Mouse (Mus musculus): ENCODE measurements around the gene Car2. TPM values are rescaled to one million over a fixed set of nuclear protein-coding genes. Genes with fewer than 3 reads are reported as not detected.

Gene Car2
- polyA plus RNA-seq, 1 experiment from 2014 or later: 39.5 TPM

GRCm38 (mm10) chr3:14874402-14875040 is 11.6 kb upstream of the Car2 start:
- H3K27me3 ChIP-seq (ENCODE audit: control insufficient read depth, insufficient read depth, low read length): no peaks in the 10 kb centered on the region
- H3K4me1 ChIP-seq (ENCODE audit: control insufficient read depth, insufficient read depth, low read length): no peaks in the 10 kb centered on the region
- no peak for ATAC-seq (replicated peaks; ENCODE audit: extremely low read depth, insufficient read depth, low FRiP score)
- H3K4me3 ChIP-seq (ENCODE audit: low read length): no peak overlapping the region
- H3K9me3 ChIP-seq (replicated peaks; ENCODE audit: control insufficient read depth, low read length): no peaks in the 10 kb centered on the region
- no peak overlapping the region for H3K27ac ChIP-seq (ENCODE audit: low read length)
- H3K36me3 ChIP-seq (ENCODE audit: control insufficient read depth, insufficient read depth): no peaks in the 10 kb centered on the region
- no peak overlapping the region for H3K4me2 ChIP-seq (ENCODE audit: low read depth, low read length)
- 29% methylated on average over 8 of the region's 8 CpGs for WGBS
- H3K9ac ChIP-seq (ENCODE audit: low read length): no peak overlapping the region

DNA sequence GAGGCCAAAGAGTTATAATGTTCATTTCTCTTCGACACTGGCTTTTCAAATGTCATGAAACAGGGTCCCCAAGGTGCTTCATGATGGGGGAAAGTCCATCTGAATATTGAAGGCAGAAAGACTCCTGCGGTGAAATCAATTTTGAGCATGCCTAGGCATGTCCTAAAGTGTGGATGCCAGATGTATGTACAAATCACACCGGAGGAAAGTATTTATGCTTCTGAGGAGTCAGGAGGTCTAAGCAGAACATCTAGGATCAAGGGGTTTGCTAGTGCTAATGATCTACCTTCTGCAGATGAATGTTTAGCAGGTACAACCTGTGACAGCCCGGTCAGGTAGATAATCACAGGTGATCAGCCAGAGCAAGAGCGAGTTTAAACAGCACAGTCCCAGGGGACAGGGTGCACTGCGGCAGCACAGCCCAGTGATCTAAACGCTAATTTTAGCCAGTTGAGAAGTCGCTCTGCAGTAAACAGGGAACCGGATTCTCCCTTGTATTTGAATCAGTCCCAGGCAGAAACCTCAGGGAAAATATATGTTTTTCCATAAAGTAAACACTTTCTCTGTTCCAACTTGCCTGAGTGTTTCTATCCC is 9.7 kb upstream of the Car2 start:
- H3K4me3 ChIP-seq (ENCODE audit: low read length): no peak overlapping the region
- H3K27ac ChIP-seq (ENCODE audit: low read length): no peak overlapping the region
- H3K9me3 ChIP-seq (replicated peaks; ENCODE audit: control insufficient read depth, low read length): no peaks in the 10 kb centered on the region
- no peaks in the 10 kb centered on the region for H3K4me1 ChIP-seq (ENCODE audit: control insufficient read depth, insufficient read depth, low read length)
- no peak overlapping the region; the same call in 1 of the 2 replicates for H3K9ac ChIP-seq (ENCODE audit: low read length)
- 61% methylated on average over 9 of the region's 9 CpGs for WGBS
- no peak for ATAC-seq (replicated peaks; ENCODE audit: extremely low read depth, insufficient read depth, low FRiP score)
- no peaks in the 10 kb centered on the region for H3K36me3 ChIP-seq (ENCODE audit: control insufficient read depth, insufficient read depth)
- no peak overlapping the region for H3K4me2 ChIP-seq (ENCODE audit: low read depth, low read length)
- no peaks in the 10 kb centered on the region for H3K27me3 ChIP-seq (ENCODE audit: control insufficient read depth, insufficient read depth, low read length)

DNA sequence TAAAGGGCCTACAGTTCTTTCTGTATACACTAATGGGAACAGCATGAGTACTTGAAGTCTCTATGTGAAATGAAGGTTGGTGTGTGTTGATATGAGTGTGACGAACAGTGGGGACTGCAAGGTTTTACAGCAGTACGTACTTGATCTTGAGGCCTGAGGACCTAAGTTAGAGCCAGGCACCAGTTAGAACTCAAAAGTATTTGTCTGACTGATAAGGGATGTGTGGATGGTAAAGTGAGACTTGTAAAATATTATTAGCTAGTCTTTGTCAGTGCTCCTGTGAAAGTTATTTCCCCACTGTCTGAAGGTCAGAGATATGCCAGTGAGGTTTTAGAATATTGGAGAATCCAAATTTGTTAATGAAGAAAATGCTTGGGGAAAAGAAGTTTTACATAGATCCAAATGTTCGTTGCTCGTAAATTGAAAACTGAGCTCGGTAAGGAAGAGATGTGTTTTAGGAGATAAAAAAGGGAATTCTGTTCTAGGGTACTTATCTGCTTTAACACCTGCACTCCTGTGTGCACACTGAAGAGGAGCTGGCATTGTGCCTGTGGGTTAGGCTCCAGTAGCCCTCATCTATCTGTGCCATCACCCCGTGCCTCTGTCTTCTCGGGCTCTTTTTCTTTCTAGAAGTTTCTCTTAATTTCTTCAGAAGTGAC is 8.7 kb upstream of the Car2 start:
- Histone ChIP-seq H3K4me2 (ENCODE audit: low read depth, low read length) (no peak overlapping the region), H3K4me1 (ENCODE audit: control insufficient read depth, insufficient read depth, low read length) (no peaks in the 10 kb centered on the region), H3K36me3 (ENCODE audit: control insufficient read depth, insufficient read depth) (no peaks in the 10 kb centered on the region), H3K27me3 (ENCODE audit: control insufficient read depth, insufficient read depth, low read length) (no peaks in the 10 kb centered on the region), H3K9ac (ENCODE audit: low read length) (no peak overlapping the region), H3K4me3 (ENCODE audit: low read length) (no peak overlapping the region), H3K27ac (ENCODE audit: low read length) (no peak overlapping the region), H3K9me3 (replicated peaks; ENCODE audit: control insufficient read depth, low read length) (no peaks in the 10 kb centered on the region)
- WGBS: 55% methylated on average over 7 of the region's 7 CpGs
- no peak for ATAC-seq (replicated peaks; ENCODE audit: extremely low read depth, insufficient read depth, low FRiP score)

GRCm38 (mm10) chr3:14878749-14879223 is 7.3 kb upstream of the Car2 start:
- WGBS: 59% methylated on average over 6 of the region's 6 CpGs
- ATAC-seq (replicated peaks; ENCODE audit: extremely low read depth, insufficient read depth, low FRiP score): no peak

GRCm38 (mm10) chr3:14879293-14879692 is 6.8 kb upstream of the Car2 start:
- Histone ChIP-seq H3K4me3 (ENCODE audit: low read length) (no peak overlapping the region), H3K27ac (ENCODE audit: low read length) (no peak overlapping the region), H3K27me3 (ENCODE audit: control insufficient read depth, insufficient read depth, low read length) (no peaks in the 10 kb centered on the region), H3K36me3 (ENCODE audit: control insufficient read depth, insufficient read depth) (no peaks in the 10 kb centered on the region), H3K9ac (ENCODE audit: low read length) (no peak overlapping the region), H3K4me2 (ENCODE audit: low read depth, low read length) (no peak overlapping the region), H3K9me3 (replicated peaks; ENCODE audit: control insufficient read depth, low read length) (no peaks in the 10 kb centered on the region), H3K4me1 (ENCODE audit: control insufficient read depth, insufficient read depth, low read length) (no peaks in the 10 kb centered on the region)
- ATAC-seq (replicated peaks; ENCODE audit: extremely low read depth, insufficient read depth, low FRiP score): no peak
- WGBS: 65% methylated on average over 3 of the region's 3 CpGs

More at GRCm38 (mm10) chr3:14878749-14879223, 7.3 kb upstream of the Car2 start:
- H3K36me3 ChIP-seq (ENCODE audit: control insufficient read depth, insufficient read depth): no peaks in the 10 kb centered on the region
- H3K9me3 ChIP-seq (replicated peaks; ENCODE audit: control insufficient read depth, low read length): no peaks in the 10 kb centered on the region
- no peaks in the 10 kb centered on the region for H3K27me3 ChIP-seq (ENCODE audit: control insufficient read depth, insufficient read depth, low read length)
- no peak overlapping the region for H3K4me2 ChIP-seq (ENCODE audit: low read depth, low read length)
- no peak overlapping the region for H3K4me3 ChIP-seq (ENCODE audit: low read length)
- H3K4me1 ChIP-seq (ENCODE audit: control insufficient read depth, insufficient read depth, low read length): no peaks in the 10 kb centered on the region
- no peak overlapping the region for H3K27ac ChIP-seq (ENCODE audit: low read length)
- H3K9ac ChIP-seq (ENCODE audit: low read length): no peak overlapping the region

DNA sequence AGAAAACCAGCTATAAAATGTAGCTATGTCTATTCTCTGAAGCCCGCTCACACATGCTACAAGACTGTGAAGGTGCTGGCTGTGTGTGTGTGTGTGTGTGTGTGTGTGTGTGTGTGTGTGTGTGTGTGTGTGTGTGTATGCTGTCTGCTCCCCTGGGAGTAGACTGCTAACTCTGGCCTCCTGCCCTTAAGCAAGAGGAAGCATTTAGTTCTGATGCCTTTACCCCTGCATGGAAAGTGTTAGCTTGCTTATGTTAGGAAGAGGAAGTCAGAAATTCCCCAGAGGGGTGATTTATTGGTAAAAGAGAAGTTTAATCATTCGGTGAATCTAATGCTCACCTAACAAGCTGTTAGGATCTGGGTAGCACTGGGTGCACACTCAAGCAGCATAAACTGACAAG is 5.8 kb upstream of the Car2 start:
- Histone ChIP-seq H3K4me2 (ENCODE audit: low read depth, low read length) (no peak overlapping the region), H3K27ac (ENCODE audit: low read length) (no peak overlapping the region), H3K4me3 (ENCODE audit: low read length) (no peak overlapping the region), H3K9ac (ENCODE audit: low read length) (no peak overlapping the region), H3K36me3 (ENCODE audit: control insufficient read depth, insufficient read depth) (no peaks in the 10 kb centered on the region), H3K4me1 (ENCODE audit: control insufficient read depth, insufficient read depth, low read length) (no peaks in the 10 kb centered on the region), H3K27me3 (ENCODE audit: control insufficient read depth, insufficient read depth, low read length) (no peaks in the 10 kb centered on the region), H3K9me3 (replicated peaks; ENCODE audit: control insufficient read depth, low read length) (no peaks in the 10 kb centered on the region)
- 70% methylated on average over 2 of the region's 2 CpGs for WGBS
- ATAC-seq (replicated peaks; ENCODE audit: extremely low read depth, insufficient read depth, low FRiP score): no peak

GRCm38 (mm10) chr3:14882005-14882404 is 4.1 kb upstream of the Car2 start:
- Histone ChIP-seq H3K4me1 (ENCODE audit: control insufficient read depth, insufficient read depth, low read length) (no peaks in the 10 kb centered on the region), H3K27ac (ENCODE audit: low read length) (no peak overlapping the region), H3K9me3 (replicated peaks; ENCODE audit: control insufficient read depth, low read length) (no peaks in the 10 kb centered on the region), H3K4me2 (ENCODE audit: low read depth, low read length) (no peak overlapping the region), H3K36me3 (ENCODE audit: control insufficient read depth, insufficient read depth) (no peaks in the 10 kb centered on the region), H3K9ac (ENCODE audit: low read length) (no peak overlapping the region), H3K4me3 (ENCODE audit: low read length) (no peak overlapping the region), H3K27me3 (ENCODE audit: control insufficient read depth, insufficient read depth, low read length) (no peaks in the 10 kb centered on the region)
- ATAC-seq (replicated peaks; ENCODE audit: extremely low read depth, insufficient read depth, low FRiP score): no peak

GRCm38 (mm10) chr3:14882756-14883155 is 3.3 kb upstream of the Car2 start:
- H3K27ac ChIP-seq (ENCODE audit: low read length): no peak overlapping the region
- H3K9ac ChIP-seq (ENCODE audit: low read length): no peak overlapping the region
- no peaks in the 10 kb centered on the region for H3K4me1 ChIP-seq (ENCODE audit: control insufficient read depth, insufficient read depth, low read length)
- no peaks in the 10 kb centered on the region for H3K9me3 ChIP-seq (replicated peaks; ENCODE audit: control insufficient read depth, low read length)
- H3K36me3 ChIP-seq (ENCODE audit: control insufficient read depth, insufficient read depth): no peaks in the 10 kb centered on the region
- ATAC-seq (replicated peaks; ENCODE audit: extremely low read depth, insufficient read depth, low FRiP score): no peak
- no peak overlapping the region for H3K4me2 ChIP-seq (ENCODE audit: low read depth, low read length)
- H3K27me3 ChIP-seq (ENCODE audit: control insufficient read depth, insufficient read depth, low read length): no peaks in the 10 kb centered on the region
- 62% methylated on average over 3 of the region's 3 CpGs for WGBS
- H3K4me3 ChIP-seq (ENCODE audit: low read length): no peak overlapping the region

DNA sequence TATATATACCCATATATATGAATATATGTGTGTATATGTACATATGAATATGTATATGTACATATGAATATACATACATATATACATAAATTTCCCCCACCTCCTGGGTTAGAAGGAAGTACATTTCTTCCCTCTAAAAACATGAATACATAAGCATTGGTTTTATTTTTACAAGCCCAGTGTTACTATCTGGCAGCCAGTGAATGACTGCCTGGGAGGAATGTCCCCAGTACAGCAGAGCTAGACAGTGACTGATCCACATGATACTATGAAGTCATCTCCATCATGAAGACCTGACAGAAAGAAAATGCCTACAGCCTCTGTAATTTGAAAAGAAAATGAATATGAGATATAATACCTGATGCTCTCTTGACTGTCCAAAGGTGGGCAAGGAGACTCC is 1.2 kb upstream of the Car2 start:
- no peak for ATAC-seq (replicated peaks; ENCODE audit: extremely low read depth, insufficient read depth, low FRiP score)
- Histone ChIP-seq H3K9me3 (replicated peaks; ENCODE audit: control insufficient read depth, low read length) (no peaks in the 10 kb centered on the region), H3K27me3 (ENCODE audit: control insufficient read depth, insufficient read depth, low read length) (no peaks in the 10 kb centered on the region), H3K4me2 (ENCODE audit: low read depth, low read length) (no peak overlapping the region), H3K9ac (ENCODE audit: low read length) (no peak overlapping the region), H3K4me1 (ENCODE audit: control insufficient read depth, insufficient read depth, low read length) (no peaks in the 10 kb centered on the region), H3K4me3 (ENCODE audit: low read length) (no peak overlapping the region), H3K36me3 (ENCODE audit: control insufficient read depth, insufficient read depth) (no peaks in the 10 kb centered on the region), H3K27ac (ENCODE audit: low read length) (no peak overlapping the region)
